Mouse (Mus musculus): ENCODE measurements around the gene Pkdrej. TPM values are rescaled to one million over a fixed set of nuclear protein-coding genes. Genes with fewer than 3 reads are reported as not detected.

Gene Pkdrej
- polyA plus RNA-seq, 1 experiment from 2014 or later = 0.25 TPM

DNA sequence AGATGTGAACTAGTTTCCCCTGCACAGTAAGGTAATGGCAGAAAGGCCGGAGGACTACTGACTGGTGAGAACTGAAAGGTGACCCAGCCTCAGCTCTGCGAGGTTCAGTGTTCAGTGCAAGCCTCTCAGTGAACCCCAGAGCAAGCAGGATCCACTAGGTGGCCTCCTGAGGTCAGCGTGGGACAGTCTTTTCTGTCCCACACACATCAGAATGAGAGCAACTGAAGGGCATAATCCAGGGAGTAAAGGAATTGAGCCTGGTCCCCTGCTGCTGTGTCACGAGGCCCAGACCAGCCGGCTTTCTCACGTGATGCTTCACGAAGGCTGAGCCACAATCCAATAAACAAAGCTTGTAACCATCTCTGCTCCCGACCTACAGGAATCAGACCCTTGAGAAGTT lies 13.1 kb downstream of the Pkdrej start:
- no peak overlapping the region for H3K4me3 ChIP-seq
- H3K27me3 ChIP-seq = no peaks in the 10 kb centered on the region
- H3K9me3 ChIP-seq = no peaks in the 10 kb centered on the region
- peaks cover 13% of the 10 kb centered on the region for H3K4me1 ChIP-seq
- ATAC-seq (ENCODE audit: insufficient number of reproducible peaks, insufficient read depth, low FRiP score, low TSS enrichment, low read depth) = no peak
- H3K9ac ChIP-seq = 0 out of 2 replicates have a peak overlapping the region, but pooled peaks have one; percentile 2
- H3K27ac ChIP-seq = no peak overlapping the region
- no peaks in the 10 kb centered on the region for H3K36me3 ChIP-seq
- 54% methylated on average over 8 of the region's 8 CpGs for WGBS
- no peak overlapping the region for H3K4me2 ChIP-seq

GRCm38 (mm10) chr15:85808031-85808430 lies 13.5 kb downstream of the Pkdrej start:
- H3K4me3 ChIP-seq = no peak overlapping the region
- no peak for ATAC-seq (ENCODE audit: insufficient number of reproducible peaks, insufficient read depth, low FRiP score, low TSS enrichment, low read depth)
- H3K9me3 ChIP-seq = no peaks in the 10 kb centered on the region
- 75% methylated on average over 6 of the region's 6 CpGs for WGBS
- 0 out of 2 replicates have a peak overlapping the region, but pooled peaks have one; percentile 2 for H3K9ac ChIP-seq
- no peak overlapping the region for H3K27ac ChIP-seq
- no peaks in the 10 kb centered on the region for H3K36me3 ChIP-seq
- H3K27me3 ChIP-seq = no peaks in the 10 kb centered on the region
- peaks cover 13% of the 10 kb centered on the region for H3K4me1 ChIP-seq
- no peak overlapping the region for H3K4me2 ChIP-seq

DNA sequence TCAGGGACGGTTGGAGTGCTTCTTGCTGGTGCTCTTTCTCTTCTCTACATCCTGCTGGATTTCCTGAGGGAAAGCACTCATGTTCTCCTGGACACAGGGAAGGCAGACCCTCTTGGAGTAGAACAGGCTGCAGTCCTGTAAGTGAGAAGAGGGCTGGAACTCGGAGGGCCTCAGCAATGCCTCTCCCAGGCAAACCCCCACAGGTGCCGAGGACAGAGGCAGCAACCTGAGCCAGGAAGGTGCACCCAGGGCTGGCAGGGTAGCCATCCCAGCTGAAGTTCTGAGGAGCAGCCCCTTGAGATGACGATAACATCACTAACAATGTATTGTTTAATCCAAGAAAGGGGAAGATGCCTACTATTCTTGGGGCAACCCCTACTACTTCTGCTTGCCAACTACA lies 14.1 kb downstream of the Pkdrej start:
- H3K27me3 ChIP-seq = no peaks in the 10 kb centered on the region
- no peaks in the 10 kb centered on the region for H3K9me3 ChIP-seq
- no peak for ATAC-seq (ENCODE audit: insufficient number of reproducible peaks, insufficient read depth, low FRiP score, low TSS enrichment, low read depth)
- WGBS = 78% methylated on average over 4 of the region's 4 CpGs
- H3K9ac ChIP-seq = no peak overlapping the region
- H3K36me3 ChIP-seq = no peaks in the 10 kb centered on the region
- H3K4me2 ChIP-seq = no peak overlapping the region
- peaks cover 11% of the 10 kb centered on the region for H3K4me1 ChIP-seq
- H3K27ac ChIP-seq = no peak overlapping the region
- no peak overlapping the region for H3K4me3 ChIP-seq

DNA sequence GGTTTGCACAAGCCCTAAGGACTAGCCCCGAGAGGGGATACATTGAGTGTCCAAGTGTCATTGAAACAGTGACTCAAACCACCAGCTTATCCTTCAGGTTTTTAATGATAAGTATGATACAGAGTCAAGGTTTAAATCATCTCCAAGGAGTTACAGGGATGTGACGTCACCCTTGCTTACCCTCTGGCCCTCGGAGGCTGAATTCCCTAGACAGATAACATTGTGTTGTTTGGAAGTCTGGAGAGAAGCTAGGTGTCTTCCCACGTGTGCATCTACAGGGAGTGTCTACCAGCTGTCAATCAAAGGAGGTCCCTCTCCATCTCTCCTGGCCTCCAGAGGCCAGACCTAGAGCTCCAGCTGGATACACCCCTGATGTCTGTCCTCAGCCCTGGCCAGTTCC lies 14.6 kb downstream of the Pkdrej start:
- 74% methylated on average over 4 of the region's 4 CpGs for WGBS
- Histone ChIP-seq H3K4me3 (no peak overlapping the region), H3K4me1 (peaks cover 9% of the 10 kb centered on the region; the same call in 1 of the 2 replicates), H3K9ac (no peak overlapping the region), H3K36me3 (no peaks in the 10 kb centered on the region), H3K27ac (no peak overlapping the region), H3K9me3 (no peaks in the 10 kb centered on the region), H3K4me2 (no peak overlapping the region), H3K27me3 (no peaks in the 10 kb centered on the region)
- ATAC-seq (ENCODE audit: insufficient number of reproducible peaks, insufficient read depth, low FRiP score, low TSS enrichment, low read depth) = no peak

GRCm38 (mm10) chr15:85802931-85803330 lies 18.6 kb downstream of the Pkdrej start:
- ATAC-seq (ENCODE audit: insufficient number of reproducible peaks, insufficient read depth, low FRiP score, low TSS enrichment, low read depth) = no peak
- no peak overlapping the region for H3K4me3 ChIP-seq
- 86% methylated on average over 2 of the region's 2 CpGs for WGBS
- H3K4me2 ChIP-seq = no peak overlapping the region
- no peak overlapping the region for H3K27ac ChIP-seq
- H3K9ac ChIP-seq = no peak overlapping the region
- no peaks in the 10 kb centered on the region for H3K4me1 ChIP-seq
- H3K27me3 ChIP-seq = no peaks in the 10 kb centered on the region
- H3K36me3 ChIP-seq = no peaks in the 10 kb centered on the region
- H3K9me3 ChIP-seq = no peaks in the 10 kb centered on the region

GRCm38 (mm10) chr15:85798676-85799075 lies 22.9 kb downstream of the Pkdrej start:
- Histone ChIP-seq H3K9ac (no peak overlapping the region), H3K4me2 (no peak overlapping the region), H3K9me3 (no peaks in the 10 kb centered on the region), H3K27ac (no peak overlapping the region), H3K27me3 (no peaks in the 10 kb centered on the region), H3K36me3 (no peaks in the 10 kb centered on the region), H3K4me1 (no peaks in the 10 kb centered on the region), H3K4me3 (no peak overlapping the region)
- WGBS = 93% methylated on average over 8 of the region's 8 CpGs
- no peak for ATAC-seq (ENCODE audit: insufficient number of reproducible peaks, insufficient read depth, low FRiP score, low TSS enrichment, low read depth)

GRCm38 (mm10) chr15:85795516-85795915 lies 26.0 kb downstream of the Pkdrej start:
- no peaks in the 10 kb centered on the region for H3K36me3 ChIP-seq
- no peak overlapping the region for H3K27ac ChIP-seq
- no peaks in the 10 kb centered on the region for H3K9me3 ChIP-seq
- H3K4me3 ChIP-seq = no peak overlapping the region
- WGBS = 75% methylated on average over 6 of the region's 6 CpGs
- ATAC-seq (ENCODE audit: insufficient number of reproducible peaks, insufficient read depth, low FRiP score, low TSS enrichment, low read depth) = no peak; the same call in 1 of the 2 replicates
- H3K27me3 ChIP-seq = no peaks in the 10 kb centered on the region
- H3K4me2 ChIP-seq = no peak overlapping the region
- no peaks in the 10 kb centered on the region for H3K4me1 ChIP-seq
- no peak overlapping the region for H3K9ac ChIP-seq

- Histone ChIP-seq H3K4me2 (no peak overlapping the region), H3K4me3 (no peak overlapping the region), H3K36me3 (no peaks in the 10 kb centered on the region), H3K4me1 (no peaks in the 10 kb centered on the region), H3K27ac (no peak overlapping the region), H3K9me3 (no peaks in the 10 kb centered on the region), H3K9ac (no peak overlapping the region), H3K27me3 (no peaks in the 10 kb centered on the region)
- 93% methylated on average over 1 of the region's 1 CpGs for WGBS
- no peak for ATAC-seq (ENCODE audit: insufficient number of reproducible peaks, insufficient read depth, low FRiP score, low TSS enrichment, low read depth)
Measured at GRCm38 (mm10) chr15:85792819-85793218, 28.7 kb downstream of the Pkdrej start.

DNA sequence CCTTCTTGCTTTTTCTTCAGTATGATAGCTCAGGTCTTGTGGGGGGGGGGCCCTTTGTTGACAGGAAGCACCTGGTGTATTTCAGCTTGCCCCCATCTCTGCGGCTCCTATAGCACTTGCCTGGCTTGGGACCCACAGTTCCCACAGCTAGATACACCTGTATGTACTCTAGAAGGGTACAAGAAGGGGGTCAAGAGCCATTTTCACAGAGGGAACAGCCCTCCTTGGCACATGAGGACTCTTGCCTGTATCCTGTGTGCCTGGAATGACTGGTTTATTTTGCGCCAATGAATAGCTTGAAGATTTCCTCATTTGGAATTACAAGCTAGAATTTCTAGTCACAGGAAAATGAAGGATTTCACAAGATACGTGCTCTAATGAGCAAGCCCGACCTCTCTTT lies 30.1 kb downstream of the Pkdrej start:
- Histone ChIP-seq H3K9ac (no peak overlapping the region), H3K4me1 (no peaks in the 10 kb centered on the region), H3K27ac (no peak overlapping the region), H3K4me2 (no peak overlapping the region), H3K4me3 (no peak overlapping the region), H3K9me3 (no peaks in the 10 kb centered on the region), H3K36me3 (no peaks in the 10 kb centered on the region), H3K27me3 (no peaks in the 10 kb centered on the region)
- WGBS = 84% methylated on average over 4 of the region's 4 CpGs
- no peak for ATAC-seq (ENCODE audit: insufficient number of reproducible peaks, insufficient read depth, low FRiP score, low TSS enrichment, low read depth)

DNA sequence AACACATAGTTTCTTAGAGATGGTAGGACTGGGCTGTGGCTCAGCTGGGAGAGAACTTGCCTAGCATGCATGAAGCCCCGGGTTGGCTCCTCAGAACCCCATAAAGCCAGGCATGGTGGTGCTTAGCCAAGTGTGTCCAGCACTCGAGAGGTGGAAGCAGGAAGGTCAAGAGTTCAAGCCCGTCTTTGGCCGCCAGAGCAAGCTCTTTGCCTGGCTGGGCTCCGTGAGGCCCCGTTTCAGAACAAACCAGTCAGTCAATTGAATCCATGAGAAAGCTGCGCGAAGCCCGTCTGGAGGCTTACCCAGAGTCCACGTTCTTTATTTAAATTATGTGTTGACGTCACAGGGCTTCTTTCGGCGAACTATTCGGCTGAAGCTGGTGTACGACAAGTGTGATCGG lies 32.9 kb downstream of the Pkdrej start:
- Histone ChIP-seq H3K4me3 (no peak overlapping the region), H3K4me2 (no peak overlapping the region), H3K9me3 (no peaks in the 10 kb centered on the region), H3K27me3 (no peaks in the 10 kb centered on the region), H3K27ac (no peak overlapping the region), H3K9ac (no peak overlapping the region), H3K4me1 (no peaks in the 10 kb centered on the region), H3K36me3 (no peaks in the 10 kb centered on the region)
- 76% methylated on average over 16 of the region's 16 CpGs for WGBS
- no peak for ATAC-seq (ENCODE audit: insufficient number of reproducible peaks, insufficient read depth, low FRiP score, low TSS enrichment, low read depth)

DNA sequence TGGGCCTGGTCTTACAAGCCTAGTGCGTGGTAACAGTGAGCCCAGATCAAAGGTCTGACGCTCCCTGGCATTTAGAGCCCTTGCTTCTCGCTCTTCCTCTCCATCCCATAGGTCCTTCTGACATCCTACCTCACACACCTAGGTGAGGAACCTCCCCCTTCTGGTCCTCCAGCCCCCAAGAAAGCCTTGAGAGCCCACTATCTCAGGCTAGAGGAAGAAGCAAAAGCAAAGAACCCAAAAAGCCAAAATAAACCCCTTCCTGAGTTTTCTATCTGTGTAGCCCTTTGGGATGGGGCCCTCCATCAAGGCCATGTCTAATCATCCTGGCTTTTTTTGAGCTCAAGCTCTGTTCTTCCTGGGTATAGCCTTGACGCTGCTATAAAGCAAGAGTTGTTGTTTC lies 33.5 kb downstream of the Pkdrej start:
- H3K9ac ChIP-seq = no peak overlapping the region
- ATAC-seq (ENCODE audit: insufficient number of reproducible peaks, insufficient read depth, low FRiP score, low TSS enrichment, low read depth) = no peak
- no peaks in the 10 kb centered on the region for H3K27me3 ChIP-seq
- H3K4me1 ChIP-seq = no peaks in the 10 kb centered on the region
- H3K4me2 ChIP-seq = no peak overlapping the region
- H3K27ac ChIP-seq = no peak overlapping the region
- H3K36me3 ChIP-seq = no peaks in the 10 kb centered on the region
- H3K4me3 ChIP-seq = no peak overlapping the region
- no peaks in the 10 kb centered on the region for H3K9me3 ChIP-seq
- WGBS = 83% methylated on average over 4 of the region's 4 CpGs

DNA sequence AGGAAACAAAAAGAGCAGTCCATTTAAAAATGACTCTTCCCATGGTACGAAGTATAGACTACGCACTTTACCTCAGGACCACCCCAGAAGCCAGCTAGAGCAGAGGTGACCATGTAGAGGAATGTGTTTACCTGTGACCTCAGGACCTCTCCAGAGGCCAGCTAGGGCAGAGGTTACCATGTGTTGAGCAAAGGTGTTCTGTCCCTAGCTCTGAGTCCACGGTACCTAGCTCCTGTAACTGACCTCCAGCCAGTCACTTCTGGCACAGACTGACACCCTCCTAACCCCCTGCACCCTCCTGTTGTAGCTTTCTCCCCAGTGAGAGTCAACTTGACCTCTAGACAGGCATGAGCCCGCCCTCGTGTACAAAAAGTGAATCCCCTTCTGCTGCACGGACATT lies 34.1 kb downstream of the Pkdrej start:
- Histone ChIP-seq H3K36me3 (no peaks in the 10 kb centered on the region), H3K4me3 (no peak overlapping the region), H3K4me1 (no peaks in the 10 kb centered on the region), H3K9me3 (no peaks in the 10 kb centered on the region), H3K4me2 (no peak overlapping the region), H3K9ac (no peak overlapping the region), H3K27ac (no peak overlapping the region), H3K27me3 (no peaks in the 10 kb centered on the region)
- 87% methylated on average over 6 of the region's 6 CpGs for WGBS
- ATAC-seq (ENCODE audit: insufficient number of reproducible peaks, insufficient read depth, low FRiP score, low TSS enrichment, low read depth) = no peak

GRCm38 (mm10) chr15:85786711-85787110 lies 34.8 kb downstream of the Pkdrej start:
- no peaks in the 10 kb centered on the region for H3K36me3 ChIP-seq
- no peak overlapping the region for H3K4me2 ChIP-seq
- no peaks in the 10 kb centered on the region for H3K27me3 ChIP-seq
- no peak overlapping the region for H3K4me3 ChIP-seq
- no peaks in the 10 kb centered on the region for H3K9me3 ChIP-seq
- no peak for ATAC-seq (ENCODE audit: insufficient number of reproducible peaks, insufficient read depth, low FRiP score, low TSS enrichment, low read depth)
- no peaks in the 10 kb centered on the region for H3K4me1 ChIP-seq
- 77% methylated on average over 5 of the region's 5 CpGs for WGBS
- H3K9ac ChIP-seq = no peak overlapping the region
- no peak overlapping the region for H3K27ac ChIP-seq
